Mouse (Mus musculus) ES-Bruce4 (cell line): ENCODE results near the gene Ndufs2.

ENCODE experiments used
- CTCF ChIP-seq: IDR thresholded peaks from one replicate; pipeline ENCODE4 v1.8.1; 2011; ENCODE audit warnings: low read depth, low read length
- POLR2A ChIP-seq: IDR thresholded peaks from one replicate; pipeline ENCODE4 v1.8.1; 2011; ENCODE audit warnings: low read length; ENCODE audit not compliant: insufficient read depth

- no peak for TF ChIP-seq POLR2A
- TF ChIP-seq CTCF: no peak
Measured at GRCm38 (mm10) chr1:171222238-171223155, 28.7 kb downstream of the Ndufs2 start, which contains the start of gene Tomm40l.
